Mouse (Mus musculus) forebrain, embryonic 13.5 days (tissue): ENCODE results near the gene Pih1d1. TPM values are rescaled to one million over a fixed set of nuclear protein-coding genes. Genes with fewer than 3 reads are reported as not detected.

ENCODE experiments used
- ATAC-seq: fragments of 200-750 bp; cut with Nextera tagmentation; 2 replicates; pipeline ENCODE4 v1.8.0; 2017
- H3K27ac ChIP-seq: fragments of 300-500 bp; sonication (generic); 2 replicates; pipeline ENCODE4 v1.5.1; 2015; ENCODE audit warnings: inconsistent platforms, mild to moderate bottlenecking, moderate library complexity
- H3K27me3 ChIP-seq: fragments of 300-500 bp; sonication (generic); 2 replicates; pipeline ENCODE4 v1.6.1; 2015; ENCODE audit warnings: mild to moderate bottlenecking, inconsistent platforms
- H3K36me3 ChIP-seq: fragments of 300-500 bp; sonication (generic); 2 replicates; pipeline ENCODE4 v1.6.1; 2015; ENCODE audit warnings: mild to moderate bottlenecking, inconsistent platforms; ENCODE audit not compliant: poor library complexity, severe bottlenecking
- H3K4me1 ChIP-seq: fragments of 300-500 bp; sonication (generic); 2 replicates; pipeline ENCODE4 v1.6.1; 2015; ENCODE audit warnings: inconsistent platforms
- H3K4me2 ChIP-seq: fragments of 300-500 bp; sonication (generic); 2 replicates; pipeline ENCODE4 v1.6.1; 2015; ENCODE audit warnings: inconsistent platforms, mild to moderate bottlenecking, moderate library complexity
- H3K4me3 ChIP-seq: fragments of 300-500 bp; sonication (generic); 2 replicates; pipeline ENCODE4 v1.5.1; 2015; ENCODE audit warnings: mild to moderate bottlenecking, inconsistent platforms
- H3K9ac ChIP-seq: fragments of 300-500 bp; sonication (generic); 2 replicates; pipeline ENCODE4 v1.6.1; 2015; ENCODE audit warnings: mild to moderate bottlenecking, inconsistent platforms
- H3K9me3 ChIP-seq: fragments of 300-500 bp; sonication (generic); replicated peaks from 2 replicates; pipeline ENCODE4 v1.6.1; 2016; ENCODE audit warnings: inconsistent platforms
- WGBS: fragments of 180-500 bp; shearing (Covaris S2); methylation state at CpG from one replicate; pipeline ENCODE4 v1.1.7; 2015; 5-methylcytosine and 5-hydroxymethylcytosine counted together
- polyA plus RNA-seq: library from polyadenylated mRNA; unstranded; fragments of >200 nt; fragmentation: Nextera tagmentation; extraction: Ambion mirVana; gene quantifications from 2 replicates; pipeline ENCODE4 v1.2.1, GENCODE M21; 2015

The Pih1d1 gene
- polyA plus RNA-seq, 1 experiment from 2014 or later, result 97.5 TPM

- Histone ChIP-seq H3K9ac (peak within 1 kb of the TSS; percentile 98), H3K36me3 (peaks cover 26% of the 10 kb centered on the region), H3K4me1 (peaks cover 37% of the 10 kb centered on the region), H3K27me3 (no peaks in the 10 kb centered on the region), H3K9me3 (no peaks in the 10 kb centered on the region), H3K4me2 (peak within 1 kb of the TSS; percentile 90), H3K27ac (peak within 1 kb of the TSS; percentile 93), H3K4me3 (peak within 1 kb of the TSS; percentile 82)
- ATAC-seq, result peak; percentile 94
- under 1% methylated on average over 48 of the region's 48 CpGs for WGBS
Measured at GRCm38 (mm10) chr7:45128624-45129246, 25.4 kb upstream of the Pih1d1 start, which contains the start of gene Rpl13a. Gene Rpl13a, minus strand, starts transcription at chr7:45128761.

GRCm38 (mm10) chr7:45129318-45129717, 24.8 kb upstream of the Pih1d1 start:
- Histone ChIP-seq H3K27ac (peak overlapping the region; percentile 93), H3K4me2 (peak overlapping the region; percentile 64), H3K36me3 (peaks cover 26% of the 10 kb centered on the region), H3K9me3 (no peaks in the 10 kb centered on the region), H3K4me1 (peaks cover 37% of the 10 kb centered on the region), H3K9ac (peak overlapping the region; percentile 77), H3K27me3 (peaks cover under 1% of the 10 kb centered on the region; the same call in 1 of the 2 replicates), H3K4me3 (peak overlapping the region; percentile 82)
- ATAC-seq, result no peak
- 1% methylated on average over 17 of the region's 17 CpGs for WGBS

- Histone ChIP-seq H3K27ac (peak overlapping the region; percentile 93), H3K9me3 (no peaks in the 10 kb centered on the region), H3K4me1 (peaks cover 33% of the 10 kb centered on the region), H3K4me3 (peak overlapping the region; percentile 82), H3K27me3 (peaks cover 7% of the 10 kb centered on the region), H3K9ac (peak overlapping the region; percentile 77), H3K4me2 (peak overlapping the region; percentile 64), H3K36me3 (peaks cover 25% of the 10 kb centered on the region)
- no peak for ATAC-seq
- WGBS, result 64% methylated on average over 15 of the region's 15 CpGs
Measured at GRCm38 (mm10) chr7:45129776-45130512, 24.2 kb upstream of the Pih1d1 start.

- no peak overlapping the region for H3K4me2 ChIP-seq
Measured at GRCm38 (mm10) chr7:45131850-45132249, 22.3 kb upstream of the Pih1d1 start.

GRCm38 (mm10) chr7:45133446-45134159, 20.5 kb upstream of the Pih1d1 start:
- Histone ChIP-seq H3K4me1 (peaks cover 14% of the 10 kb centered on the region), H3K9me3 (no peaks in the 10 kb centered on the region), H3K4me3 (no peak overlapping the region), H3K27me3 (peaks cover 23% of the 10 kb centered on the region), H3K27ac (no peak overlapping the region), H3K36me3 (no peaks in the 10 kb centered on the region), H3K9ac (no peak overlapping the region), H3K4me2 (no peak overlapping the region)
- 77% methylated on average over 8 of the region's 8 CpGs for WGBS
- ATAC-seq, result no peak

More at GRCm38 (mm10) chr7:45131850-45132249, 22.3 kb upstream of the Pih1d1 start:
- 82% methylated on average over 11 of the region's 11 CpGs for WGBS
- 0 out of 2 replicates have a peak overlapping the region, but pooled peaks have one; percentile 8 for H3K9ac ChIP-seq
- H3K27ac ChIP-seq, result no peak overlapping the region
- peaks cover 24% of the 10 kb centered on the region for H3K4me1 ChIP-seq
- H3K9me3 ChIP-seq, result no peaks in the 10 kb centered on the region
- H3K36me3 ChIP-seq, result peaks cover 6% of the 10 kb centered on the region
- no peak overlapping the region for H3K4me3 ChIP-seq
- no peak for ATAC-seq
- H3K27me3 ChIP-seq, result peaks cover 18% of the 10 kb centered on the region

- no peak overlapping the region for H3K4me2 ChIP-seq
- H3K4me3 ChIP-seq, result no peak overlapping the region
- H3K9me3 ChIP-seq, result no peaks in the 10 kb centered on the region
- H3K27ac ChIP-seq, result no peak overlapping the region
- whole genome bisulfite sequencing, result 10% methylated on average over 12 of the region's 12 CpGs
- no peak overlapping the region for H3K9ac ChIP-seq
- H3K4me1 ChIP-seq, result peaks cover 10% of the 10 kb centered on the region
- no peaks in the 10 kb centered on the region for H3K36me3 ChIP-seq
- H3K27me3 ChIP-seq, result peaks cover 23% of the 10 kb centered on the region
- no peak for ATAC-seq
Measured at GRCm38 (mm10) chr7:45134544-45135026, 19.5 kb upstream of the Pih1d1 start.

GRCm38 (mm10) chr7:45135370-45135769, 18.7 kb upstream of the Pih1d1 start:
- Histone ChIP-seq H3K4me1 (peaks cover 6% of the 10 kb centered on the region; the same call in 1 of the 2 replicates), H3K9me3 (no peaks in the 10 kb centered on the region), H3K4me3 (no peak overlapping the region; the same call in 1 of the 2 replicates), H3K4me2 (peak overlapping the region; percentile 67; the same call in 1 of the 2 replicates), H3K27me3 (peaks cover 23% of the 10 kb centered on the region), H3K36me3 (no peaks in the 10 kb centered on the region), H3K27ac (no peak overlapping the region), H3K9ac (peak overlapping the region; percentile 59; the same call in 1 of the 2 replicates)
- WGBS, result 69% methylated on average over 3 of the region's 3 CpGs
- ATAC-seq, result 0 out of 2 replicates have a peak, but pooled peaks have one; percentile 6

GRCm38 (mm10) chr7:45135993-45136567, 18.0 kb upstream of the Pih1d1 start, which contains the start of the genes Gm45713 and Flt3l:
Gene Gm45713, minus strand, starts transcription at chr7:45136231.
Gene Flt3l, minus strand, starts transcription at chr7:45136432.
- Histone ChIP-seq H3K27ac (no peak within 1 kb of the TSS), H3K27me3 (peaks cover 23% of the 10 kb centered on the region), H3K9me3 (no peaks in the 10 kb centered on the region), H3K4me1 (peaks cover 6% of the 10 kb centered on the region; the same call in 1 of the 2 replicates), H3K4me3 (peak within 1 kb of the TSS; percentile 44), H3K4me2 (peak within 1 kb of the TSS; percentile 67), H3K36me3 (no peaks in the 10 kb centered on the region), H3K9ac (peak within 1 kb of the TSS; percentile 59)
- ATAC-seq, result peak; percentile 87
- 2% methylated on average over 27 of the region's 29 CpGs for WGBS

- Histone ChIP-seq H3K4me2 (no peak overlapping the region), H3K9ac (no peak overlapping the region), H3K9me3 (no peaks in the 10 kb centered on the region), H3K27ac (no peak overlapping the region), H3K27me3 (peaks cover 23% of the 10 kb centered on the region), H3K4me1 (peaks cover 6% of the 10 kb centered on the region; the same call in 1 of the 2 replicates), H3K4me3 (no peak overlapping the region), H3K36me3 (peaks cover 10% of the 10 kb centered on the region; the same call in 1 of the 2 replicates)
- WGBS, result 82% methylated on average over 12 of the region's 12 CpGs
- ATAC-seq, result no peak
Measured at GRCm38 (mm10) chr7:45137171-45138006, 16.7 kb upstream of the Pih1d1 start.

- 85% methylated on average over 1 of the region's 1 CpGs for WGBS
- no peak for ATAC-seq
- no peak overlapping the region for H3K4me2 ChIP-seq
- H3K27me3 ChIP-seq, result peaks cover 23% of the 10 kb centered on the region
- no peak overlapping the region for H3K27ac ChIP-seq
- no peak overlapping the region for H3K4me3 ChIP-seq
- H3K9me3 ChIP-seq, result no peaks in the 10 kb centered on the region
- peaks cover 6% of the 10 kb centered on the region; the same call in 1 of the 2 replicates for H3K4me1 ChIP-seq
- no peak overlapping the region for H3K9ac ChIP-seq
- H3K36me3 ChIP-seq, result peaks cover 17% of the 10 kb centered on the region; the same call in 1 of the 2 replicates
Measured at GRCm38 (mm10) chr7:45138403-45138802, 15.7 kb upstream of the Pih1d1 start.
